29 mouse cellular contexts compared by ENCODE assay signal in genomic region chr1:56675253-56675652, GRCm38 (mm10). TPM values are rescaled to one million over a fixed set of nuclear protein-coding genes. Genes with fewer than 3 reads are reported as not detected.
DNase-seq lines count a peak whose midpoint lies in the region; ATAC-seq and TF ChIP-seq lines count a peak whose summit lies in the region.
"Had no signal": no experiment of that assay in that cellular context is flagged by ENCODE, and none has a peak within 500 bp of the region (broad histone marks: within the 10 kb centered on the region; RNA-seq: fewer than 3 reads in every experiment).

No protein-coding gene starts in this region.

- peak; percentile 43; the same call in 1 of the 2 replicates for ATAC-seq in kidney, embryonic 14.5 days (ENCODE audit: low FRiP score, low TSS enrichment)
- peak; percentile 87 for ATAC-seq in limb, embryonic 12.5 days (ENCODE audit: insufficient number of reproducible peaks, insufficient read depth, low FRiP score, low TSS enrichment, low read depth)
- ATAC-seq: CD4-positive, CD25-positive, alpha-beta regulatory T cell, adult 4 months; forebrain, embryonic 15.5 days; hindbrain, embryonic 16.5 days had no signal

- DNase-seq in embryo, embryonic 10.5 days (ENCODE audit: low spot score), result peak; percentile 19
- DNase-seq in embryo, embryonic 9.5 days (ENCODE audit: extremely low spot score), result no peak
- DNase-seq in kidney, adult 18-20 months, result no peak
- peak; percentile 7 for DNase-seq in brain, embryonic 14.5 days (ENCODE audit: low read depth)
- no peak for DNase-seq in adrenal gland, adult 8-10 months
- DNase-seq in right cerebral cortex, postnatal 14 days, result no peak
- DNase-seq: adrenal gland, postnatal 10 days; B cell, adult 2 months; cerebellum, adult 18-20 months; cerebellum, adult 9-11 months; cerebellum, postnatal 36 days; gastrocnemius, postnatal 10 days; heart, adult 18-20 months; heart, postnatal 10 days; heart, postnatal 4 days had no signal

- H3K36me3 ChIP-seq in kidney, embryonic 14.5 days (ENCODE audit: control insufficient read depth, insufficient read depth, low read length), result no peaks in the 10 kb centered on the region
- no peaks in the 10 kb centered on the region for H3K36me3 ChIP-seq in limb, embryonic 12.5 days
- H3K36me3 ChIP-seq: embryonic facial prominence, embryonic 12.5 days; forebrain, embryonic 15.5 days; G1E; heart, embryonic 10.5 days; hindbrain, embryonic 12.5 days had no signal

- TF ChIP-seq POLR2A in brain, embryonic 14.5 days (IDR thresholded peaks at IDR 0.05; ENCODE audit: borderline replicate concordance, extremely low read depth, insufficient read depth, insufficient read length, poor library complexity, severe bottlenecking), result no peak

- H3K4me1 ChIP-seq in kidney, embryonic 14.5 days (ENCODE audit: control insufficient read depth, insufficient read depth, low read length), result no peaks in the 10 kb centered on the region
- H3K4me1 ChIP-seq in limb, embryonic 12.5 days (replicated peaks), result peaks cover 11% of the 10 kb centered on the region
- H3K4me1 ChIP-seq: heart, embryonic 10.5 days had no signal

- WGBS in kidney, embryonic 14.5 days, result 34% methylated on average over 2 of the region's 2 CpGs
- WGBS in limb, embryonic 12.5 days, result 5% methylated on average over 2 of the region's 2 CpGs

- no peak overlapping the region for H3K4me3 ChIP-seq in kidney, embryonic 14.5 days (ENCODE audit: low read length)
- H3K4me3 ChIP-seq in limb, embryonic 12.5 days (replicated peaks), result no peak overlapping the region
- H3K4me3 ChIP-seq: embryonic facial prominence, embryonic 12.5 days; forebrain, embryonic 15.5 days; heart, embryonic 10.5 days; hindbrain, embryonic 12.5 days had no signal

- no peak overlapping the region for H3K9ac ChIP-seq in kidney, embryonic 14.5 days (ENCODE audit: low read depth, low read length)
- H3K9ac ChIP-seq in limb, embryonic 12.5 days (replicated peaks), result no peak overlapping the region
- H3K9ac ChIP-seq: embryonic facial prominence, embryonic 12.5 days; forebrain, embryonic 15.5 days; hindbrain, embryonic 12.5 days had no signal

- H3K27ac ChIP-seq in kidney, embryonic 14.5 days (ENCODE audit: low read depth, low read length), result no peak overlapping the region
- H3K27ac ChIP-seq in limb, embryonic 12.5 days, result no peak overlapping the region
- H3K27ac ChIP-seq: embryonic facial prominence, embryonic 12.5 days; forebrain, embryonic 15.5 days; heart, embryonic 10.5 days; hindbrain, embryonic 12.5 days had no signal

- no peaks in the 10 kb centered on the region for H3K27me3 ChIP-seq in kidney, embryonic 14.5 days (ENCODE audit: control insufficient read depth, insufficient read depth, low read length)
- H3K27me3 ChIP-seq in limb, embryonic 12.5 days, result no peaks in the 10 kb centered on the region
- H3K27me3 ChIP-seq: embryonic facial prominence, embryonic 12.5 days; forebrain, embryonic 15.5 days; hindbrain, embryonic 12.5 days had no signal

- no peak overlapping the region for H3K4me2 ChIP-seq in kidney, embryonic 14.5 days (replicated peaks; ENCODE audit: low read depth, low read length)
- no peak overlapping the region for H3K4me2 ChIP-seq in limb, embryonic 12.5 days
- H3K4me2 ChIP-seq: embryonic facial prominence, embryonic 12.5 days; forebrain, embryonic 15.5 days; hindbrain, embryonic 12.5 days had no signal

- no peaks in the 10 kb centered on the region for H3K9me3 ChIP-seq in kidney, embryonic 14.5 days (ENCODE audit: control insufficient read depth, low read length)
- no peaks in the 10 kb centered on the region for H3K9me3 ChIP-seq in limb, embryonic 12.5 days
- H3K9me3 ChIP-seq: embryonic facial prominence, embryonic 12.5 days; forebrain, embryonic 15.5 days; heart, embryonic 10.5 days; hindbrain, embryonic 12.5 days had no signal

- no peak for TF ChIP-seq CTCF in brain, embryonic 14.5 days (IDR thresholded peaks at IDR 0.05; ENCODE audit: borderline replicate concordance, extremely low read depth, insufficient read depth, insufficient read length)

RNA-seq across cellular contexts. Expression of gene Hsfy2, which starts 38.0 kb away (rescaled TPM):
- polyA plus RNA-seq in kidney, embryonic 14.5 days (2014; fragmentation: Nextera tagmentation; extraction: Ambion mirVana), result not detected in 2 replicates
- polyA plus RNA-seq in brain, embryonic 14.5 days (2012; rRNA removed), result not detected in 2 replicates
- not detected in 2 replicates for polyA plus RNA-seq in limb, embryonic 12.5 days (2016; fragmentation: Nextera tagmentation; extraction: Ambion mirVana)
- not detected for total RNA-seq in adrenal gland, adult 8-10 months (2022)
- total RNA-seq: adrenal gland, postnatal 10 days; adrenal gland, postnatal 4 days; gastrocnemius, postnatal 10 days; gastrocnemius, postnatal 4 days; heart, adult 18-20 months; heart, postnatal 10 days; heart, postnatal 4 days had no signal
- polyA plus RNA-seq: CD4-positive, CD25-positive, alpha-beta regulatory T cell, adult 4 months; embryonic facial prominence, embryonic 12.5 days; forebrain, embryonic 11.5 days; forebrain, embryonic 15.5 days; frontal cortex, adult 2 months; G1E; heart, embryonic 10.5 days; heart, embryonic 14.5 days; hindbrain, embryonic 12.5 days; hindbrain, embryonic 16.5 days had no signal

Comparison
In these comparisons a context has a peak if more than half of its experiments do, and no peak if none do; other contexts are left out.
1. DNase-seq: peak in embryo, embryonic 10.5 days (single experiment) and brain, embryonic 14.5 days (single experiment); none in embryo, embryonic 9.5 days (single experiment), kidney, adult 18-20 months (single experiment), adrenal gland, adult 8-10 months (single experiment) and right cerebral cortex, postnatal 14 days (single experiment).